In genomic region chr7:25710519-25711130, GRCm38 (mm10) we compare ENCODE assay signal across 9 mouse cellular contexts. TPM values are rescaled to one million over a fixed set of nuclear protein-coding genes. Genes with fewer than 3 reads are reported as not detected.
A peak's percentile ranks its signal among the peaks of the same experiment; 100 is the strongest.
DNase-seq lines count a peak whose midpoint lies in the region; ATAC-seq and TF ChIP-seq lines count a peak whose summit lies in the region.
"Had no signal": no experiment of that assay in that cellular context is flagged by ENCODE, and none has a peak within 500 bp of the region (broad histone marks: within the 10 kb centered on the region; RNA-seq: fewer than 3 reads in every experiment).

No protein-coding gene starts in this region.

- H3K9me3 ChIP-seq in megakaryocyte, embryonic 14.5 days = no peaks in the 10 kb centered on the region
- 0 out of 2 replicates have a peak, but pooled peaks cover under 1% of the 10 kb centered on the region for H3K9me3 ChIP-seq in hindbrain, embryonic 10.5 days
- no peaks in the 10 kb centered on the region for H3K9me3 ChIP-seq in liver, postnatal 0 days (ENCODE audit: low read length)

- H3K9ac ChIP-seq in liver, postnatal 0 days (replicated peaks) = 0 out of 2 replicates have a peak overlapping the region, but pooled peaks have one; percentile 2

- H3K4me3 ChIP-seq in megakaryocyte, embryonic 14.5 days (replicated peaks) = peak overlapping the region; percentile 55
- H3K4me3 ChIP-seq in hindbrain, embryonic 10.5 days = peak overlapping the region; percentile 18
- H3K4me3 ChIP-seq in liver, postnatal 0 days (ENCODE audit: low read depth, low read length) = no peak overlapping the region
- H3K4me3 ChIP-seq: erythroblast, embryonic 14.5 days had no signal

- no peaks in the 10 kb centered on the region for H3K27me3 ChIP-seq in megakaryocyte, embryonic 14.5 days (replicated peaks)
- peaks cover 4% of the 10 kb centered on the region; the same call in 1 of the 2 replicates for H3K27me3 ChIP-seq in hindbrain, embryonic 10.5 days (ENCODE audit: insufficient read depth, poor library complexity, severe bottlenecking)
- no peaks in the 10 kb centered on the region for H3K27me3 ChIP-seq in liver, postnatal 0 days (ENCODE audit: insufficient read depth, low read length)

- no peak for TF ChIP-seq EP300 in liver, postnatal 0 days (IDR thresholded peaks at IDR 0.05; ENCODE audit: low read depth)

- no peak for TF ChIP-seq CTCF in liver, postnatal 0 days (IDR thresholded peaks at IDR 0.05; ENCODE audit: low read depth)

- H3K4me1 ChIP-seq in megakaryocyte, embryonic 14.5 days = peaks cover 99% of the 10 kb centered on the region
- H3K4me1 ChIP-seq in hindbrain, embryonic 10.5 days (replicated peaks) = peaks cover 50% of the 10 kb centered on the region
- H3K4me1 ChIP-seq in liver, postnatal 0 days (ENCODE audit: insufficient read depth) = peaks cover 44% of the 10 kb centered on the region

- peak overlapping the region; percentile 79 for H3K27ac ChIP-seq in hindbrain, embryonic 10.5 days
- H3K27ac ChIP-seq in liver, postnatal 0 days (ENCODE audit: low read depth) = peak overlapping the region; percentile 70

- WGBS in hindbrain, embryonic 10.5 days = 20% methylated on average over 7 of the region's 7 CpGs
- WGBS in liver, postnatal 0 days (ENCODE audit: insufficient replicate concordance) = 37% methylated on average over 7 of the region's 7 CpGs

- H3K36me3 ChIP-seq in megakaryocyte, embryonic 14.5 days (replicated peaks; ENCODE audit: low read length) = peaks cover 100% of the 10 kb centered on the region
- peaks cover 42% of the 10 kb centered on the region for H3K36me3 ChIP-seq in hindbrain, embryonic 10.5 days
- peaks cover 28% of the 10 kb centered on the region for H3K36me3 ChIP-seq in liver, postnatal 0 days (replicated peaks; ENCODE audit: insufficient read depth, low read length)

- ATAC-seq in megakaryocyte, adult 5-6 weeks (ENCODE audit: poor library complexity, severe bottlenecking) = no peak
- no peak for ATAC-seq in liver, postnatal 0 days
- no peak for ATAC-seq in megakaryocyte progenitor cell, adult 5-6 weeks (replicated peaks; ENCODE audit: poor library complexity)
- no peak for ATAC-seq in megakaryocyte-erythroid progenitor cell, adult 5-6 weeks (replicated peaks; ENCODE audit: low FRiP score, low TSS enrichment, poor library complexity, severe bottlenecking)

- peak; percentile 41 for DNase-seq in adrenal gland, adult 2 months
- no peak for DNase-seq in adrenal gland, postnatal 25 days
- DNase-seq in hindbrain, embryonic 10.5 days (ENCODE audit: low spot score) = no peak
- no peak for DNase-seq in liver, postnatal 0 days

- H3K4me2 ChIP-seq in liver, postnatal 0 days (ENCODE audit: low read depth, low read length) = no peak overlapping the region

RNA-seq across cellular contexts. Expression of gene Ccdc97, which starts 8.3 kb away (rescaled TPM):
- 10 to 100 TPM; 47.4 to 50.9 TPM for total RNA-seq in adrenal gland, adult 2 months (2021)
- polyA plus RNA-seq in adrenal gland, adult 2 months (2012; rRNA removed) = 90.9 and 95.2 TPM in 2 replicates
- total RNA-seq in adrenal gland, postnatal 25 days (2021) = 54.4 and 61.9 TPM in 2 replicates
- polyA plus RNA-seq in megakaryocyte, embryonic 14.5 days (2012; ENCODE audit: insufficient read depth, low replicate concordance) = 30.5 and 39.5 TPM in 2 replicates
- 30.5 and 30.9 TPM in 2 replicates for total RNA-seq in megakaryocyte, adult 5-6 weeks (2015)
- 18.3 and 22.9 TPM in 2 replicates for total RNA-seq in megakaryocyte, adult 5-6 weeks (2017)
- 32.4 and 44.0 TPM in 2 replicates for polyA plus RNA-seq in hindbrain, embryonic 10.5 days (2016; fragmentation: Nextera tagmentation; extraction: Ambion mirVana)
- polyA plus RNA-seq in liver, postnatal 0 days (2015; fragmentation: Nextera tagmentation; extraction: Ambion mirVana) = 6.7 and 6.8 TPM in 2 replicates
- 25.1 and 27.4 TPM in 2 replicates for total RNA-seq in megakaryocyte progenitor cell, adult 5-6 weeks (2015)
- 10.5 and 18.3 TPM in 2 replicates for total RNA-seq in megakaryocyte progenitor cell, adult 5-6 weeks (2017)
- 43.5 and 59.8 TPM in 2 replicates for total RNA-seq in megakaryocyte-erythroid progenitor cell, adult 5-6 weeks (2014; fragmentation: Nextera tagmentation)
- total RNA-seq in megakaryocyte-erythroid progenitor cell, adult 5-6 weeks (2017) = 7.0 and 18.6 TPM in 2 replicates

RNA-seq across cellular contexts. Expression of gene Tgfb1, which starts 23.8 kb away (rescaled TPM):
- total RNA-seq in adrenal gland, adult 2 months (2021) = 10 to 100 TPM; 30.2 to 36.6 TPM
- 50.8 and 57.6 TPM in 2 replicates for polyA plus RNA-seq in adrenal gland, adult 2 months (2012; rRNA removed)
- total RNA-seq in adrenal gland, postnatal 25 days (2021) = 37.0 and 43.7 TPM in 2 replicates
- 4,315 and 7,169 TPM in 2 replicates for polyA plus RNA-seq in megakaryocyte, embryonic 14.5 days (2012; ENCODE audit: insufficient read depth, low replicate concordance)
- total RNA-seq in megakaryocyte, adult 5-6 weeks (2015) = 281 and 286 TPM in 2 replicates
- total RNA-seq in megakaryocyte, adult 5-6 weeks (2017) = 42.2 and 47.4 TPM in 2 replicates
- 0.81 and 2.1 TPM in 2 replicates for polyA plus RNA-seq in hindbrain, embryonic 10.5 days (2016; fragmentation: Nextera tagmentation; extraction: Ambion mirVana)
- polyA plus RNA-seq in liver, postnatal 0 days (2015; fragmentation: Nextera tagmentation; extraction: Ambion mirVana) = 5.1 and 6.1 TPM in 2 replicates
- 237 and 286 TPM in 2 replicates for total RNA-seq in megakaryocyte progenitor cell, adult 5-6 weeks (2015)
- total RNA-seq in megakaryocyte progenitor cell, adult 5-6 weeks (2017) = 35.7 and 35.8 TPM in 2 replicates
- total RNA-seq in megakaryocyte-erythroid progenitor cell, adult 5-6 weeks (2014; fragmentation: Nextera tagmentation) = 156 and 169 TPM in 2 replicates
- 26.0 and 27.0 TPM in 2 replicates for total RNA-seq in megakaryocyte-erythroid progenitor cell, adult 5-6 weeks (2017)

RNA-seq across cellular contexts. Expression of gene B9d2, which starts 30.0 kb away (rescaled TPM):
- total RNA-seq in adrenal gland, adult 2 months (2021) = 10 to 100 TPM; 12.2 to 26.4 TPM
- 69.9 and 83.0 TPM in 2 replicates for polyA plus RNA-seq in adrenal gland, adult 2 months (2012; rRNA removed)
- 12.7 and 20.3 TPM in 2 replicates for total RNA-seq in adrenal gland, postnatal 25 days (2021)
- polyA plus RNA-seq in megakaryocyte, embryonic 14.5 days (2012; ENCODE audit: insufficient read depth, low replicate concordance) = 89.8 and 105 TPM in 2 replicates
- total RNA-seq in megakaryocyte, adult 5-6 weeks (2015) = 24.8 and 32.0 TPM in 2 replicates
- 26.7 and 44.6 TPM in 2 replicates for total RNA-seq in megakaryocyte, adult 5-6 weeks (2017)
- polyA plus RNA-seq in hindbrain, embryonic 10.5 days (2016; fragmentation: Nextera tagmentation; extraction: Ambion mirVana) = 38.3 and 44.6 TPM in 2 replicates
- 15.0 and 16.0 TPM in 2 replicates for polyA plus RNA-seq in liver, postnatal 0 days (2015; fragmentation: Nextera tagmentation; extraction: Ambion mirVana)
- total RNA-seq in megakaryocyte progenitor cell, adult 5-6 weeks (2015) = 34.4 and 38.7 TPM in 2 replicates
- 38.2 and 39.8 TPM in 2 replicates for total RNA-seq in megakaryocyte progenitor cell, adult 5-6 weeks (2017)
- total RNA-seq in megakaryocyte-erythroid progenitor cell, adult 5-6 weeks (2014; fragmentation: Nextera tagmentation) = 34.6 and 35.2 TPM in 2 replicates
- total RNA-seq in megakaryocyte-erythroid progenitor cell, adult 5-6 weeks (2017) = 42.8 and 45.5 TPM in 2 replicates

RNA-seq across cellular contexts. Expression of gene Tmem91, which starts 35.7 kb away (rescaled TPM):
- total RNA-seq in adrenal gland, adult 2 months (2021) = under 1 TPM in 1 of 2 experiments, not detected in 1; 0.37 TPM
- 0.67 and 1.1 TPM in 2 replicates for polyA plus RNA-seq in adrenal gland, adult 2 months (2012; rRNA removed)
- 2.0 TPM in 1 of 2 replicates, not detected in the other for total RNA-seq in adrenal gland, postnatal 25 days (2021)
- 4.3 and 4.7 TPM in 2 replicates for polyA plus RNA-seq in megakaryocyte, embryonic 14.5 days (2012; ENCODE audit: insufficient read depth, low replicate concordance)
- total RNA-seq in megakaryocyte, adult 5-6 weeks (2015) = 0.68 and 0.91 TPM in 2 replicates
- not detected in 2 replicates for total RNA-seq in megakaryocyte, adult 5-6 weeks (2017)
- polyA plus RNA-seq in hindbrain, embryonic 10.5 days (2016; fragmentation: Nextera tagmentation; extraction: Ambion mirVana) = 3.1 and 3.2 TPM in 2 replicates
- polyA plus RNA-seq in liver, postnatal 0 days (2015; fragmentation: Nextera tagmentation; extraction: Ambion mirVana) = 0.58 and 0.76 TPM in 2 replicates
- total RNA-seq in megakaryocyte progenitor cell, adult 5-6 weeks (2015) = 0.69 and 1.0 TPM in 2 replicates
- not detected in 2 replicates for total RNA-seq in megakaryocyte progenitor cell, adult 5-6 weeks (2017)
- total RNA-seq in megakaryocyte-erythroid progenitor cell, adult 5-6 weeks (2014; fragmentation: Nextera tagmentation) = 2.2 TPM in 1 of 2 replicates, not detected in the other
- not detected in 2 replicates for total RNA-seq in megakaryocyte-erythroid progenitor cell, adult 5-6 weeks (2017)

RNA-seq across cellular contexts. Expression of gene Hnrnpul1, which starts 43.9 kb away (rescaled TPM):
- 100 to 1,000 TPM; 104 to 109 TPM for total RNA-seq in adrenal gland, adult 2 months (2021)
- polyA plus RNA-seq in adrenal gland, adult 2 months (2012; rRNA removed) = 33.0 and 38.7 TPM in 2 replicates
- total RNA-seq in adrenal gland, postnatal 25 days (2021) = 116 and 128 TPM in 2 replicates
- 168 and 350 TPM in 2 replicates for polyA plus RNA-seq in megakaryocyte, embryonic 14.5 days (2012; ENCODE audit: insufficient read depth, low replicate concordance)
- total RNA-seq in megakaryocyte, adult 5-6 weeks (2015) = 134 and 143 TPM in 2 replicates
- total RNA-seq in megakaryocyte, adult 5-6 weeks (2017) = 121 and 148 TPM in 2 replicates
- polyA plus RNA-seq in hindbrain, embryonic 10.5 days (2016; fragmentation: Nextera tagmentation; extraction: Ambion mirVana) = 60.5 and 61.6 TPM in 2 replicates
- polyA plus RNA-seq in liver, postnatal 0 days (2015; fragmentation: Nextera tagmentation; extraction: Ambion mirVana) = 21.4 and 22.6 TPM in 2 replicates
- total RNA-seq in megakaryocyte progenitor cell, adult 5-6 weeks (2015) = 132 and 135 TPM in 2 replicates
- total RNA-seq in megakaryocyte progenitor cell, adult 5-6 weeks (2017) = 126 and 141 TPM in 2 replicates
- total RNA-seq in megakaryocyte-erythroid progenitor cell, adult 5-6 weeks (2014; fragmentation: Nextera tagmentation) = 171 and 188 TPM in 2 replicates
- 139 and 159 TPM in 2 replicates for total RNA-seq in megakaryocyte-erythroid progenitor cell, adult 5-6 weeks (2017)
